Mouse (Mus musculus) erythroblast, embryonic 14.5 days (primary cell): Measurements from ENCODE around the gene Fam19a2. TPM values are rescaled to one million over a fixed set of nuclear protein-coding genes. Genes with fewer than 3 reads are reported as not detected.

Source experiments
- H3K27me3 ChIP-seq: 2 replicates; pipeline ENCODE4 v1.6.1; 2012; ENCODE audit warnings: inconsistent platforms; ENCODE audit not compliant: control insufficient read depth
- H3K36me3 ChIP-seq: 2 replicates; pipeline ENCODE4 v1.6.1; 2012; ENCODE audit warnings: mild to moderate bottlenecking, inconsistent platforms; ENCODE audit not compliant: control insufficient read depth
- H3K4me1 ChIP-seq: 2 replicates; pipeline ENCODE4 v1.6.1; 2012; ENCODE audit warnings: inconsistent platforms; ENCODE audit not compliant: control insufficient read depth
- H3K4me3 ChIP-seq: replicated peaks from 2 replicates; pipeline ENCODE3; 2012; ENCODE audit warnings: moderate library complexity, mild to moderate bottlenecking, inconsistent platforms
- H3K9me3 ChIP-seq: 2 replicates; pipeline ENCODE4 v1.6.1; 2012; ENCODE audit warnings: low read length, inconsistent platforms, mixed read lengths; ENCODE audit not compliant: control insufficient read depth
- GATA1 ChIP-seq: IDR thresholded peaks from 2 replicates; pipeline ENCODE4 v1.6.1; 2012; ENCODE audit warnings: low read length, inconsistent platforms, mixed read lengths
- TAL1 ChIP-seq: IDR thresholded peaks from 3 replicates; pipeline ENCODE4 v1.6.1; 2012; ENCODE audit warnings: low read length, inconsistent platforms, mixed read lengths
- polyA plus RNA-seq: library from polyadenylated mRNA; stranded (reverse); fragments of >175 nt; gene quantifications from 2 replicates; pipeline ENCODE4 v1.2.3, GENCODE M21; 2012

Gene Fam19a2
- polyA plus RNA-seq, 1 experiment: 0.01 TPM

- H3K27me3 ChIP-seq: no peaks in the 10 kb centered on the region
- H3K4me3 ChIP-seq: no peak overlapping the region
- no peaks in the 10 kb centered on the region for H3K36me3 ChIP-seq
- H3K4me1 ChIP-seq: no peaks in the 10 kb centered on the region
- TF ChIP-seq TAL1 (no peak), GATA1 (no peak)
- peaks cover 12% of the 10 kb centered on the region for H3K9me3 ChIP-seq
Measured at GRCm38 (mm10) chr10:123572342-123573070, 308.7 kb downstream of the Fam19a2 start.

DNA sequence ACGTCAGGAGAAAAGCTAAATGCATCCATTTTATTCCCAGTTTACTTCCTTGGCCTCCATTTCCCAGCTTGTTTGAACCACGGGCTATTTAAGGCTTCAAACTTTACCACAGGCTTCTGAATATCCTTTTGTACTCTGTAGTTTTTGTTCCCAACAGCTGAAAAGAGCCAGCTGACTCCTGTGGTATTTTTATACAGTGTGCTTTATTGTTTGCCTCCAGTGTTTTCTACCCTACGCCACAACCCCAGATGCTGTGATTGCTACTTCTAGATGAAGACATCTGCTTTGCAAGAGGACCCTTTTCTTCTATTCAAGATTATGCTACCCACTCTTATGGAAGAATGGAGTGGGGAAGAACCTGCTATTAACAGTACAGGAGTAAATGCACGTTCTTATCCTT is 314.0 kb downstream of the Fam19a2 start:
- peaks cover under 1% of the 10 kb centered on the region for H3K9me3 ChIP-seq
- no peak overlapping the region for H3K4me3 ChIP-seq
- H3K36me3 ChIP-seq: no peaks in the 10 kb centered on the region
- H3K27me3 ChIP-seq: no peaks in the 10 kb centered on the region
- TF ChIP-seq TAL1: no peak
- TF ChIP-seq GATA1: no peak
- no peaks in the 10 kb centered on the region for H3K4me1 ChIP-seq

DNA sequence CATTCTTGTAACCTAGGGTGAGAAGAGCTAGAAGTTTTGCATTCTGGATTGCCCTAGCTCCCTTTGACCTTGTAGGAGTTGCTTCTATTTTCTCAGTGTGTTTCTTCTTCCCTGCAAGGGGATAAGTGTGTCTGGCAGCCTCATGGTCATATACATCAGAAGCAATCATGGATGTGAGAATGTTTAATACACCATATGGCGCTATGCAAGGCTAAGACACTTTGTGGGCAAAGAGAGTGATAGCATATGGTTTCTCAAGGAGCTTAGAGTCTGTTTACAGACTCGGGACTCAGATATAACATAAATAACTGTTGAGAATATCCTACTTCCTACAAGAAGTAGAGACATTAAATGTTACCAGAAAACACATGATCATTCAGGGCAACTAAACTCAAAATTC is 315.2 kb downstream of the Fam19a2 start:
- H3K4me1 ChIP-seq: no peaks in the 10 kb centered on the region
- no peaks in the 10 kb centered on the region for H3K27me3 ChIP-seq
- H3K4me3 ChIP-seq: no peak overlapping the region
- H3K36me3 ChIP-seq: no peaks in the 10 kb centered on the region
- TF ChIP-seq GATA1: no peak
- no peak for TF ChIP-seq TAL1
- H3K9me3 ChIP-seq: no peaks in the 10 kb centered on the region; the same call in 1 of the 2 replicates

GRCm38 (mm10) chr10:123595043-123595442 is 331.2 kb downstream of the Fam19a2 start:
- Histone ChIP-seq H3K4me3 (no peak overlapping the region), H3K9me3 (peaks cover 7% of the 10 kb centered on the region), H3K36me3 (no peaks in the 10 kb centered on the region), H3K4me1 (no peaks in the 10 kb centered on the region), H3K27me3 (no peaks in the 10 kb centered on the region)
- TF ChIP-seq TAL1 (no peak), GATA1 (no peak)

- no peaks in the 10 kb centered on the region for H3K36me3 ChIP-seq
- TF ChIP-seq GATA1: no peak
- no peak for TF ChIP-seq TAL1
- peaks cover 7% of the 10 kb centered on the region for H3K9me3 ChIP-seq
- H3K27me3 ChIP-seq: no peaks in the 10 kb centered on the region
- H3K4me3 ChIP-seq: no peak overlapping the region
- H3K4me1 ChIP-seq: no peaks in the 10 kb centered on the region
Measured at GRCm38 (mm10) chr10:123597059-123597458, 333.3 kb downstream of the Fam19a2 start.

GRCm38 (mm10) chr10:123605671-123606070 is 341.9 kb downstream of the Fam19a2 start:
- Histone ChIP-seq H3K36me3 (no peaks in the 10 kb centered on the region), H3K4me1 (no peaks in the 10 kb centered on the region), H3K9me3 (no peaks in the 10 kb centered on the region), H3K27me3 (no peaks in the 10 kb centered on the region), H3K4me3 (no peak overlapping the region)
- TF ChIP-seq GATA1 (no peak), TAL1 (no peak)

DNA sequence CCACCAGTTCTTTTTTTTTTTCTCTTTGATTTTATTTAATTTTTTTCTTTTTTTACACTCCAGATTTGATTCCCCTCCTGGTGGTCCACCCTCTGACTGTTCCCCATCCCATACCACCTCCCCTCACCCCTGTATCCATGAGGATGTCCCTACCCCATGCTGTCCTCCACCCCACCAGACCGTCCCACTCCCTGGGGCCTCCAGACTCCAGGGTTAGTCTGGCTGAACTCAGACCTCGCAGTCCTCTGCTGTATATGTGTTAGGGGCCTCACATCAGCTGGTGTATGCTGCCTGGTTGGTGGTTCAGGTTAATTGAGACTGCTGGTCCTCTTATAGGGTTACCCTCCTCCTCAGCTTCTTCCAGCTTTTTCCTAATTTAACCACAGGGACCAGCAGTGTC is 362.9 kb downstream of the Fam19a2 start:
- H3K36me3 ChIP-seq: no peaks in the 10 kb centered on the region
- no peaks in the 10 kb centered on the region for H3K27me3 ChIP-seq
- TF ChIP-seq GATA1 (no peak), TAL1 (no peak)
- H3K4me3 ChIP-seq: no peak overlapping the region
- H3K4me1 ChIP-seq: no peaks in the 10 kb centered on the region
- peaks cover 9% of the 10 kb centered on the region for H3K9me3 ChIP-seq

- Histone ChIP-seq H3K27me3 (no peaks in the 10 kb centered on the region), H3K4me3 (no peak overlapping the region), H3K9me3 (peaks cover 7% of the 10 kb centered on the region; the same call in 1 of the 2 replicates), H3K36me3 (no peaks in the 10 kb centered on the region), H3K4me1 (no peaks in the 10 kb centered on the region)
- no peak for TF ChIP-seq TAL1
- TF ChIP-seq GATA1: no peak
Measured at GRCm38 (mm10) chr10:123629248-123629744, 365.5 kb downstream of the Fam19a2 start.

DNA sequence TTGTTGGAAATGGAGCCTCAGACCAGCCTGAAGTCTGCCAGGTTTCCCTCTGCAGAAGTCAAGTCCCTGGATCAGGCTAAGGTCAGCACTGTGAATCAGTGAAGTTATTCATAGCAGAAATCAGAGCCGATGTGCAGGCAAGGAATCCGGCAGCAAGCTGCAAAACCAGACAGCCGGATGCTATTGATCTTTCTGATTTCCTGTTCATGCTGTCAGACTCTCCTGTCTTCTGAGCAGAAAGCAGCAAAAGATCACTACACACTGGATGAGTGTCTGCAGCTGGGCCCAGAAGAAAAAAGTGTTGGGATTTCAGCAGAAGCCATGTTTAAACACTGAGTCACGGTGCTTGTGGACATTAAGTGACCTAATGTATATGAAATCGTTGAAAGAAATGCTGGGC is 368.2 kb downstream of the Fam19a2 start:
- TF ChIP-seq GATA1 (no peak), TAL1 (no peak)
- no peaks in the 10 kb centered on the region for H3K4me1 ChIP-seq
- H3K4me3 ChIP-seq: no peak overlapping the region
- no peaks in the 10 kb centered on the region for H3K27me3 ChIP-seq
- peaks cover 7% of the 10 kb centered on the region; the same call in 1 of the 2 replicates for H3K9me3 ChIP-seq
- no peaks in the 10 kb centered on the region for H3K36me3 ChIP-seq
